Mouse (Mus musculus) forebrain, embryonic 15.5 days (tissue): ENCODE results near the gene Plce1. TPM values are rescaled to one million over a fixed set of nuclear protein-coding genes. Genes with fewer than 3 reads are reported as not detected.
"Not testable (repeated sequence)": the region's sequence is repeated elsewhere in the genome, so short reads cannot be mapped to it uniquely, and the experiment has no call there.

Experiments
- ATAC-seq: fragments of 200-750 bp; cut with Nextera tagmentation; replicated peaks from 2 replicates; pipeline ENCODE4 v1.8.0; 2017; ENCODE audit warnings: mild to moderate bottlenecking, moderate TSS enrichment, moderate library complexity
- H3K27ac ChIP-seq: fragments of 300-500 bp; sonication (generic); replicated peaks from 2 replicates; pipeline ENCODE4 v1.5.1; 2015; ENCODE audit warnings: mild to moderate bottlenecking, inconsistent platforms
- H3K27me3 ChIP-seq: fragments of 300-500 bp; sonication (generic); 2 replicates; pipeline ENCODE4 v1.6.1; 2015; ENCODE audit warnings: inconsistent platforms
- H3K36me3 ChIP-seq: fragments of 300-500 bp; sonication (generic); 2 replicates; pipeline ENCODE4 v1.6.1; 2015; ENCODE audit warnings: mild to moderate bottlenecking, inconsistent platforms
- H3K4me1 ChIP-seq: fragments of 300-500 bp; sonication (generic); 2 replicates; pipeline ENCODE4 v1.6.1; 2015; ENCODE audit warnings: inconsistent platforms
- H3K4me2 ChIP-seq: fragments of 300-500 bp; sonication (generic); replicated peaks from 2 replicates; pipeline ENCODE4 v1.6.1; 2015; ENCODE audit warnings: mild to moderate bottlenecking, inconsistent platforms
- H3K4me3 ChIP-seq: fragments of 300-500 bp; sonication (generic); 2 replicates; pipeline ENCODE4 v1.5.1; 2015; ENCODE audit warnings: mild to moderate bottlenecking, inconsistent platforms
- H3K9ac ChIP-seq: fragments of 300-500 bp; sonication (generic); replicated peaks from 2 replicates; pipeline ENCODE4 v1.6.1; 2015; ENCODE audit warnings: mild to moderate bottlenecking, inconsistent platforms
- H3K9me3 ChIP-seq: fragments of 300-500 bp; sonication (generic); 2 replicates; pipeline ENCODE4 v1.6.1; 2016; ENCODE audit warnings: inconsistent platforms
- WGBS: fragments of 180-500 bp; shearing (Covaris S2); methylation state at CpG from one replicate; pipeline ENCODE4 v1.1.7; 2015; ENCODE audit warnings: mixed read lengths; 5-methylcytosine and 5-hydroxymethylcytosine counted together
- polyA plus RNA-seq: library from polyadenylated mRNA; unstranded; fragments of >200 nt; fragmentation: Nextera tagmentation; extraction: Ambion mirVana; gene quantifications from 2 replicates; pipeline ENCODE4 v1.2.1, GENCODE M21; 2015

Gene Plce1
- polyA plus RNA-seq, 1 experiment from 2014 or later, result 4.4 TPM

DNA sequence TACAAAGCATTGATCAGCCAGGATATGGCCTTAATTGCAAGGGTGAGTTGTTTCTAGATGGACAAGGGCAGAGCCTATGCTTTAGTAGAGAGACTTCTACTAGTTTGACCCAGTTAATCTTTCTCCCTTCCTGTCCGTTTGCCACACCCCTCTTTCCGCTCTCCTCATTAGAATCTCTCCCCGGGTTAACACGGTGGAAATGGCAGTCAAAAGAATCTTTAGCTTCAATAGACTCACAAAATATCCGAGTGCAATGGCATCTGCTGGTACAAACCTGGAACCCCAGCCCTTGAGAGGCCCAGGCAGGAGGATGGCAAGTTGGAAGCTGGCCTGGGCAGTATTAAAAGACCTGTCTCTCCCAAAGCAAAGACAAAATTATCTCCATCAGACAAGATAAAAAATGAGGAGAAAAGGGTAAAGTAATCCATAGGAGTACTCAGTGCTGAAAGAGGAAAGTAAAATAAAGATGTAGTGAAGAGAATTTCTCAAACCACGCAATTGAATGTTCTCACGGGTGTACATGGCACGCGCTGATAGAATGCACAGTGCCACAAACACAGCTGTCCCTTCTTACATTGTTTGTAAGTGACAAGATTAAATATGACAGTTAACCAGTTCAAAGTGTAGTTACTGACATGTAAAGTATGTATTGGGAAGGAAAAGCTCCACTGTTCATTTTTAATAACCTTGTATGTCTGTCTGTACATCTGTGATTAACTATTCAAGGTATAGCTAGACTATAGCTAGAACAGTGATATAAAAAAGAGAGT lies 145.5 kb downstream of the Plce1 start:
- H3K9me3 ChIP-seq, result no peaks in the 10 kb centered on the region
- 71% methylated on average over 9 of the region's 9 CpGs for WGBS
- H3K4me2 ChIP-seq, result no peak overlapping the region
- no peaks in the 10 kb centered on the region for H3K27me3 ChIP-seq
- H3K27ac ChIP-seq, result no peak overlapping the region
- H3K9ac ChIP-seq, result no peak overlapping the region
- no peaks in the 10 kb centered on the region for H3K4me1 ChIP-seq
- ATAC-seq, result no peak
- H3K36me3 ChIP-seq, result no peaks in the 10 kb centered on the region
- H3K4me3 ChIP-seq, result no peak overlapping the region

DNA sequence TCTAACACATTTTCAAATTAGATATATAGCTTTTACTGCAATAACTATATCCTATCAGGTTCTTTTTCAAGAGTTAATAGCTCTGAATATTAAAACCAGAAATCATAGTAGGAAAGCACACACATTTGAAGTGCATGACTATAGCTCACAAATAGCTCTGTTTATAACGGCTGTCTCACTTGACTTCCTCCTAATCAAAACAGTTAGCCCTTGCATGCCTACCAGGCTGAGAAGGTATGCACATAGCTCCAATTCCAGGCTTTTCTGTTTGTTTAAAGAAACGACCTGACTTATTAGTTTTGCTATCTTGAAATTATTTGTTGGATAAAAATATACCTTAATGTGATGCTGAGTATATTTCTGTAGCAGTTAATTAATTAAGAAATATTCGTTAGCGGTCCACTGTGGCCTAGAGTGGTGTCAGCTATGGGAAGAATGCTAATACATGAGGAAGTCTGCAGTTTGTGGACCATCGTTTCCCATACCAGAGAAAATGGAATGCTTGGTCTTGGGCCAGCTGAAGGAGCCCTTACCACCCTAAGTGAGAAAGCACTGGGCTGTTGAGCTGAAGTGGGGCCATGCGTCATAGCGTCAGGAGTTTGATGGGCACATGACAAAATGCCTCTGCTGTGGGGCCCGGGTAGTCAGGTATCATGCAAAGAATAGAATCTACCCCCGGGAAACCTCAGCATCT lies 146.3 kb downstream of the Plce1 start:
- H3K9ac ChIP-seq, result no peak overlapping the region
- 84% methylated on average over 9 of the region's 9 CpGs for WGBS
- H3K4me2 ChIP-seq, result no peak overlapping the region
- H3K27me3 ChIP-seq, result no peaks in the 10 kb centered on the region
- H3K4me3 ChIP-seq, result no peak overlapping the region
- H3K36me3 ChIP-seq, result no peaks in the 10 kb centered on the region
- no peaks in the 10 kb centered on the region for H3K4me1 ChIP-seq
- ATAC-seq, result no peak
- no peaks in the 10 kb centered on the region for H3K9me3 ChIP-seq
- no peak overlapping the region for H3K27ac ChIP-seq

DNA sequence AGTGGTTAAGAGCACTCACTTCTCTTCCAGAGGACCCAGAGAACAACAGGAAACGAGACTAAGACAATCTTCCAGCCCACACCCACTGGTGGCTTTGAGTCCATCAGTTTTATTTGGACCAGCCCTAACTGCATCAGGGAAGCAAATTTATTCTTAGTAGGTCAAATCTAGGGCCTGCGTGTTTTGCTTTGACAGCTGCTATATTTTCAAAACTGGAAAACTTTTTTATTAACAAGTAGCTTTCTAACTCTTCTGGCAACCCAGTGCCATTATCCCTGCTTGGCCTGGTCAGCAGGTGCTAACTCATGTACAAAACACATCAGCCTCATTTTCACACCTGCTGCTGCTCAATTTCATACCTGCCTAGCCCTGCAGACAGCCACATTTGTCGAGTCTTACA lies 151.3 kb downstream of the Plce1 start:
- no peak for ATAC-seq
- no peaks in the 10 kb centered on the region for H3K9me3 ChIP-seq

DNA sequence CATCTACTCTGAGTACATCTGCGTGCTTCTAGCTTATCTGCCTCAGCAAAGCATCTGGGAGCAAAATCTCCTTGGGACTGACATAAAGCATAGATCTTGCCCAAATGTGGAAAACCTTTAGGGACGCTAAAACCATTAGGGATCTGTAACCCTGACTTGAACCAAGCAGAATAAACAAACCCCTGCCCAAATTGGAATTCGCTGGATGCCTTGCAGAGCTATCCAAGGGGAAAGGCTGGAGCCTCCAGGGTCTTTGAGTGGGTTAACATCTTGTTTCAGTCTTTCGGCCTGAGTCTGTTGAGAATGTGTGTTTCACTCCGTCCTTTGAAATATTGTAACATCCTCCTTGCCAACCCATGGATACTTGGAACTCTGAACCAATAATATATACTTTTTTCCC lies 152.4 kb downstream of the Plce1 start:
- Histone ChIP-seq H3K27ac (no peak overlapping the region), H3K9me3 (no peaks in the 10 kb centered on the region), H3K4me3 (no peak overlapping the region), H3K36me3 (no peaks in the 10 kb centered on the region), H3K27me3 (no peaks in the 10 kb centered on the region), H3K4me1 (no peaks in the 10 kb centered on the region), H3K9ac (no peak overlapping the region), H3K4me2 (no peak overlapping the region)
- WGBS, result 79% methylated on average over 5 of the region's 5 CpGs
- ATAC-seq, result no peak

More for the DNA sequence above, 151.3 kb downstream of the Plce1 start:
- H3K27me3 ChIP-seq, result no peaks in the 10 kb centered on the region
- no peak overlapping the region for H3K4me2 ChIP-seq
- H3K4me1 ChIP-seq, result no peaks in the 10 kb centered on the region
- no peak overlapping the region for H3K27ac ChIP-seq
- H3K4me3 ChIP-seq, result no peak overlapping the region
- no peak overlapping the region for H3K9ac ChIP-seq
- H3K36me3 ChIP-seq, result no peaks in the 10 kb centered on the region
- 82% methylated on average over 3 of the region's 3 CpGs for WGBS

DNA sequence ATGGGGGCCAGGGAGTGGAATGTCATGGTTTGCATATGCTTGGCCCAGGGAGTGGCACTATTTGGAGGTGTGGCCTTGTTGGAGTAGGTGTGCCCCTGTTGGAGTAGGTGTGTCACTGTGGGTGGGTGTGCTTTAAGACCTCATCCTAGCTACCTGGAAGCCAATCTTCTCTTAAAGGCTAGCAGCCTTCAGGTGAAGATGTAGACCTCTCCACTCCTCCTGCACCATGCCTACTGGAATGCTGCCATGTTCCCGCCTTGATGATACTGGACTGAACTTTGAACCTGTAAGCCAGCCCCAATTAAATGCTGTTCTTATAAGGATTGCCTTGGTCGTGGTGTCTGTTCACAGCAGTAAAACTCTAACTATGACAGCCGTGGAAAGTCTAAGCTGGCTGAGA lies 158.1 kb downstream of the Plce1 start:
- no peak overlapping the region for H3K4me2 ChIP-seq
- H3K4me3 ChIP-seq, result no peak overlapping the region
- no peaks in the 10 kb centered on the region for H3K9me3 ChIP-seq
- no peak overlapping the region for H3K27ac ChIP-seq
- no peaks in the 10 kb centered on the region for H3K36me3 ChIP-seq
- no peaks in the 10 kb centered on the region for H3K4me1 ChIP-seq
- H3K27me3 ChIP-seq, result no peaks in the 10 kb centered on the region
- no peak for ATAC-seq
- WGBS, result 90% methylated on average over 3 of the region's 3 CpGs
- H3K9ac ChIP-seq, result no peak overlapping the region

DNA sequence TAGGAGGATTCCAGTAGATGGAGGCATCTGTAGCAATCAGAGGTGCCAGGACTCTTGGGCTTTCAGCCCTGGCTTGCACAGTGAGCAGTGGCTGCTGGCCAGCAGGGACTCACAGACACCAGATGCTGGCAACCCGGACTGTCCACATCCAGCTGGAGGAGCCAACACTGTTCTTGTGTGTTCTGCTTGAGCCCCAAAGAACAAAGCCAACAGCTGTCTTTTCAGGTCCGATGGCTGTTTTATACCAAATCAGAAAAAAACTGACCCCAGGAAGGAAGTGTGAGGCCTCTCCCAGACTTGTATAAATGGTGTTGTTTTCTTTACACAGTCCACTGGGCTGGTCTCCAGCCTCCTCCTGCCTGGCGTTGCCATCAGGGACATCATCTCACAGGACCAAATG lies 158.9 kb downstream of the Plce1 start:
- Histone ChIP-seq H3K27me3 (no peaks in the 10 kb centered on the region), H3K4me2 (no peak overlapping the region), H3K9ac (no peak overlapping the region), H3K4me3 (no peak overlapping the region), H3K9me3 (no peaks in the 10 kb centered on the region), H3K27ac (no peak overlapping the region), H3K4me1 (no peaks in the 10 kb centered on the region), H3K36me3 (no peaks in the 10 kb centered on the region)
- WGBS, result 86% methylated on average over 3 of the region's 3 CpGs
- no peak for ATAC-seq

DNA sequence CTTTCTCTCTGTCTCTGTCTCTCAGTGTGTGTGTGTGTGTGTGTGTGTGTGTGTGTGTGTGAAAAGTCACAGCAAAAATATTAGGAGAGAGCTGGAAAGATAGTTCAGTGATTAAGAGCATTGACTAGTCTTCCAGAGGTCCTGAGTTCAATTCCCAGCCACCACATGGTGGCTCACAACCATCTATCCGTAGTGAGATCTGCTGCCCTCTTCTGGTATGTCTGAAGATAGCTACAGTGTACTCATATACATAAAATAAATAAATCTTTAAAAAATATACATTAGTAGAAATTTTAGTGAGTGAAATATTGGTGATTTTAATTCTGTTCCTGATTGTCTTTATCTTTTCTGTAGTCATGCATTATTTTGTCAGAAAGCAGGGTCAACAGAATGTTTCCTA lies 161.6 kb downstream of the Plce1 start:
- H3K4me2 ChIP-seq, H3K4me3 ChIP-seq, H3K27me3 ChIP-seq, H3K36me3 ChIP-seq, H3K9me3 ChIP-seq, H3K4me1 ChIP-seq, H3K9ac ChIP-seq, H3K27ac ChIP-seq, ATAC-seq: not testable (repeated sequence)
- 70% methylated on average over 1 of the region's 1 CpGs for WGBS

DNA sequence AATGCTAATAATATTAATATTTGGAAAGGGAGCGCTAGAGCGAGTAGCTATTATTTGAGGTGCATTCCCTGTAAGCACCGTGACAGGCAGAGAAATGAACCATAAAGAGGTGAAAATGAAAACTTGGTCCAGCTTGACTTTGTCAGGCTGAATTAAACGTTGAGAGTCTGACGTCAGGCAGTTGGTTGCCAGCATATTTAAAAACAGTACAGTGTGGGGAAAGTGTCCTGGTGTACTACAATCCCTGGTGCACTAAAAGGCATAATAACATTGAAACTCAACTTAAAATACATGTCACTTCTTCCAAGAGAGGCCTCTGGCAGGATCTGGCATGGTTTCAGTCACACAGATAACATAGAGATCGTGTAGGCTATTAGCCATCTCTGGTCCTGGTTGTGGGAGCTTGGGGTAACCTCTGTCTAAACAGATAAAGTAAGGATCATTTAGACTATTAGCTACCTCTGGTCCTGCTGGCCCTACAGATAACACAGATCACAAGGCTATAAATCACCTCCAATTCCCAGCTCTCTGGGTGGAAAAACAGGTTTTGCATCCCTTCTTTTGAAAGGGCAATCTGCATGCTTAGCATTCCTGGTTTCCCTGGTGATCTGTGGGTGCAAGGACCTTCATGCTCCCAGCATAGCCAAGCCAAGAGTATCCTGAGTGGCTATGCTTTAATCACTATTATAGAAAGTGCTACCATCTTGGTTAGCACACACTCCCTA lies 164.1 kb downstream of the Plce1 start:
- ATAC-seq, result no peak

DNA sequence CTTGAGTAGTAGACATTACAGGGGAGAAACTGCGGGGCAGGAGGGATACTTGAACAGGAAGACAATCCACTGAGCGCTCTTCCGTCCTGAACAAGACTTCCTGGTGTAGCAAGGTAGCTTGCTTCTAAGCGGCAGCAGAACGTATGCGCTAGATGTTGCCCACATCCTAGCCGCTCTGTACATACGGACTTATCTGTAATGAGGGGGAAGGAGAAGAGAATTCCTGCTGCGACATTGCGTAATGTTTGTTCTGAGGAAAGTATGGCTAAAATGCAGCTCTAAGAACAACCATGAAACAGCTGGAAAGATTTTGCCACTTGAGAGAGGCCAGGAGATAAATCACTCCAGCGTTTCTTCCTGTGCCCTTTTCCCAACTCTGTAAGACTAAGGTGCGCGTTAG lies 177.1 kb downstream of the Plce1 start:
- Histone ChIP-seq H3K27ac (no peak overlapping the region), H3K9me3 (no peaks in the 10 kb centered on the region), H3K4me2 (no peak overlapping the region), H3K27me3 (no peaks in the 10 kb centered on the region), H3K4me3 (no peak overlapping the region), H3K4me1 (no peaks in the 10 kb centered on the region), H3K9ac (no peak overlapping the region), H3K36me3 (no peaks in the 10 kb centered on the region)
- ATAC-seq, result no peak
- 95% methylated on average over 13 of the region's 13 CpGs for WGBS

More for the DNA sequence above, 164.1 kb downstream of the Plce1 start:
- H3K27me3 ChIP-seq, result no peaks in the 10 kb centered on the region
- no peaks in the 10 kb centered on the region for H3K4me1 ChIP-seq
- H3K9me3 ChIP-seq, result no peaks in the 10 kb centered on the region
- 68% methylated on average over 6 of the region's 6 CpGs for WGBS
- H3K9ac ChIP-seq, result no peak overlapping the region
- H3K27ac ChIP-seq, result no peak overlapping the region
- no peak overlapping the region for H3K4me2 ChIP-seq
- H3K4me3 ChIP-seq, result no peak overlapping the region
- H3K36me3 ChIP-seq, result no peaks in the 10 kb centered on the region

DNA sequence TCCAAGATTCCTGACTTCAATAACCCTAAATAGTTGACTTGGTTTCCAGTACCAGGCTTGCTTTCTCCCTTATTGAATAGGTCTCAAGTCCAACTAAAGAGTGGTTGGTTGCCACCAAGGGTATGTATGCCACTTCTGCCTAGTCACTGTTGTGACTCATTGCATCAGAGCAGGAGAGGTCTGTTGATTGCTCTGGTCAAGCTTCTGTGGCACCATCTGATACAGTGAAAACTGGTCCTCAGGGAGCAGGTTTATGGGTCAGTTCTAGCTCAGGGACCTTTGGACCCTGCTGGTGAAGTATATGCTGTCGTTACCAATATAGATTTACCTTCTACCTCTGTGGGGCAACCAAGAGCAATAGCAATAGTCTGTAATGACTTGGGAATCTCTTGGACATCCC lies 184.5 kb downstream of the Plce1 start:
- no peak overlapping the region for H3K4me3 ChIP-seq
- 85% methylated on average over 1 of the region's 1 CpGs for WGBS
- no peaks in the 10 kb centered on the region for H3K9me3 ChIP-seq
- ATAC-seq, result no peak
- H3K36me3 ChIP-seq, result no peaks in the 10 kb centered on the region
- no peaks in the 10 kb centered on the region for H3K4me1 ChIP-seq
- no peak overlapping the region for H3K27ac ChIP-seq
- no peak overlapping the region for H3K9ac ChIP-seq
- no peak overlapping the region for H3K4me2 ChIP-seq
- no peaks in the 10 kb centered on the region for H3K27me3 ChIP-seq

DNA sequence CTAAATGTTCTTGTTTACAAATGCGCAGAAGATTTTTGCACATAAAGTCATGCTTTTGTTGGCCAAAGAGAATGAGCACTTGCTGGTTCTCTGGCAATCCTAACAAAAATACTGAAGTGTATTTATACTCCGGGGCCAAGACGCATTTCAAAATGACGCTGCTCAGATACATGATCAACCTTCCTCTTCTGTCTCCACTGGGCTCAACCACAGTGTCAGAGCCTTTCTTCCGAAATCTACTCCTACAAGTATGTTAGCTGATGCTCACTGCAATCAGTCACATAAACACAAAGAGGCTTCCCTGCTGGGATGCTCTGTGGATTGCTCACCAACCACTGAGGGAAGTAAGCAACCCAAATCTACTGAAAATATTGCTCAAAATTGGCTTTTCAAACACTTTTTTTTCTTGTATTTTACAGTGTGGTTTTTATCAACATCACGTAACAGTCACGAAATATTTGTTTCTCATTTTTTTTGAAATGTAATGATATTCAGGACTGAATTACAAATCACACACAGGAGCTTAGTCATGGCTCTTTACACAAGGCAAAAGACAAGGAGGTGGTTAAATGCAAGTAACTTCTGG lies 191.2 kb downstream of the Plce1 start:
- H3K4me1 ChIP-seq, result no peaks in the 10 kb centered on the region
- H3K9me3 ChIP-seq, result no peaks in the 10 kb centered on the region
- H3K9ac ChIP-seq, result no peak overlapping the region
- H3K4me2 ChIP-seq, result no peak overlapping the region
- WGBS, result 93% methylated on average over 7 of the region's 7 CpGs
- H3K4me3 ChIP-seq, result no peak overlapping the region
- H3K27ac ChIP-seq, result no peak overlapping the region
- H3K36me3 ChIP-seq, result no peaks in the 10 kb centered on the region
- ATAC-seq, result no peak
- no peaks in the 10 kb centered on the region for H3K27me3 ChIP-seq

DNA sequence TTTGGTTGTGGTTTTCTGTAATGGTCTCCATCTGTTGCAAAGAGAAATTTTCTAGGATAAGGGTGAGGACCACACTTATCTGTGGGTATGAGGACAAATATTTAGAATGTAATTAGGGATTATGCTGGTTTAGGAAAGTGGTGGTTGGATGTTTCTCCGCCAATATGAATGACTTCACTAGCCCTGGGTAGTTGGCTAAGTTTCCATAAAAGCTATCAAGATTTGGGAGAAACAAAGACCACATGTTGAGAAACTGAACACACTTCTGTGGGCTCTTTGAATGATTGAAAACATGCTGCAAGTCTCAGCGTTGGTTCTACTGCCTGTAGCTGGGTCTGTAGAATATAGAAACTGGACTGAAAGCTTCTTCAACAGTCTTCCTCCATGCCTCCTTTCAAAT lies 193.0 kb downstream of the Plce1 start:
- ATAC-seq, result no peak
- H3K27ac ChIP-seq, result no peak overlapping the region
- no peaks in the 10 kb centered on the region for H3K4me1 ChIP-seq
- H3K27me3 ChIP-seq, result no peaks in the 10 kb centered on the region
- H3K4me2 ChIP-seq, result no peak overlapping the region
- no peaks in the 10 kb centered on the region for H3K9me3 ChIP-seq
- H3K9ac ChIP-seq, result no peak overlapping the region
- H3K36me3 ChIP-seq, result no peaks in the 10 kb centered on the region
- 63% methylated on average over 2 of the region's 2 CpGs for WGBS
- H3K4me3 ChIP-seq, result no peak overlapping the region
